Mouse (Mus musculus) fibroblast of lung, adult 2 months (primary cell): ENCODE measurements at regions not wholly inside any gene's neighbourhood (a gene's known extent, or its start where the extent isn't known, plus 50 kb on each side); places are given as distances from the start of the nearest gene placed in this dataset.

ENCODE experiments used
- DNase-seq: peaks from one replicate; pipeline ENCODE4 v3.0.0-alpha.2; 2011; ENCODE audit warnings: low read depth

- DNase-seq: peak; percentile 44
Observed at GRCm38 (mm10) chr7:71412079-71412478, 60.8 kb upstream of the Gm10295 start.

GRCm38 (mm10) chr7:71411293-71412011 is 60.2 kb upstream of the Gm10295 start:
- no peak for DNase-seq

- no peak for DNase-seq
Observed at GRCm38 (mm10) chr7:71409903-71410302, 58.6 kb upstream of the Gm10295 start.

- DNase-seq: no peak
Observed at GRCm38 (mm10) chr7:71409061-71409460, 57.8 kb upstream of the Gm10295 start.

GRCm38 (mm10) chr7:71406283-71406682 is 55.0 kb upstream of the Gm10295 start:
- DNase-seq: no peak
